Mouse (Mus musculus) ES-E14 (cell line): ENCODE measurements at regions not wholly inside any gene's neighbourhood (a gene's known extent, or its start where the extent isn't known, plus 50 kb on each side); places are given as distances from the start of the nearest gene placed in this dataset.

Experiments used
- DNase-seq: peaks from one replicate; pipeline ENCODE4 v3.0.0-alpha.2; 2013; ENCODE audit warnings: low read depth, low spot score
- H3K27ac ChIP-seq: 2 replicates; pipeline ENCODE4 v1.5.1; 2012; ENCODE audit warnings: low read depth, mild to moderate bottlenecking, low read length, moderate library complexity, mixed read lengths; ENCODE audit not compliant: poor library complexity, insufficient read depth, severe bottlenecking
- H3K36me3 ChIP-seq: 2 replicates; pipeline ENCODE4 v1.6.1; 2012; ENCODE audit warnings: mild to moderate bottlenecking, low read length, moderate library complexity, mixed read lengths; ENCODE audit not compliant: control insufficient read depth, poor library complexity, insufficient read depth, severe bottlenecking
- H3K4me1 ChIP-seq, 2 experiments: fragments of 150-350 bp in 1 of 2; sonication (generic) in 1 of 2; 2 replicates each; pipeline ENCODE4 v1.6.1; 2012; ENCODE audit warnings: low read length in 2 of 2, mild to moderate bottlenecking in 1 of 2, mixed read lengths in 1 of 2; ENCODE audit not compliant: control insufficient read depth in 2 of 2, insufficient read depth in 2 of 2, poor library complexity in 1 of 2
- H3K4me3 ChIP-seq, 2 experiments: fragments of 150-350 bp in 1 of 2; sonication (generic) in 1 of 2; 2 replicates each; pipeline ENCODE4 v1.5.1; 2012; ENCODE audit warnings: low read length in 2 of 2, low read depth in 1 of 2, mild to moderate bottlenecking in 1 of 2, mixed read lengths in 1 of 2; ENCODE audit not compliant: insufficient read depth in 1 of 2, poor library complexity in 1 of 2, severe bottlenecking in 1 of 2
- H3K9ac ChIP-seq: 2 replicates; pipeline ENCODE4 v1.6.1; 2012; ENCODE audit warnings: low read depth, mild to moderate bottlenecking, low read length, mixed read lengths; ENCODE audit not compliant: poor library complexity, insufficient read depth, severe bottlenecking
- H3K9me3 ChIP-seq: fragments of 150-350 bp; sonication (generic); 2 replicates; pipeline ENCODE4 v1.6.1; 2012; ENCODE audit warnings: low read depth, mild to moderate bottlenecking, low read length; ENCODE audit not compliant: control insufficient read depth, insufficient read depth
- CHD2 ChIP-seq: IDR thresholded peaks from 2 replicates; pipeline ENCODE4 v1.6.1; 2014; ENCODE audit warnings: mild to moderate bottlenecking, low read depth, low read length, inconsistent platforms
- HCFC1 ChIP-seq: IDR thresholded peaks from 2 replicates; pipeline ENCODE4 v1.6.1; 2012; ENCODE audit warnings: low read length, inconsistent platforms, borderline replicate concordance; ENCODE audit not compliant: insufficient read depth
- MAFK ChIP-seq: IDR thresholded peaks from 2 replicates; pipeline ENCODE4 v1.6.1; 2014; ENCODE audit warnings: mild to moderate bottlenecking, low read depth, low read length, inconsistent platforms; ENCODE audit not compliant: insufficient read depth
- ZC3H11A ChIP-seq: IDR thresholded peaks from 2 replicates; pipeline ENCODE4 v1.6.1; 2012; ENCODE audit warnings: low read depth, mild to moderate bottlenecking, inconsistent platforms, low read length, borderline replicate concordance
- ZNF384 ChIP-seq: IDR thresholded peaks from 2 replicates; pipeline ENCODE4 v1.6.1; 2012; ENCODE audit warnings: low read depth, low read length, inconsistent platforms
- in situ Hi-C, 2 experiments: fragments of 600-800 bp; cut with MboI; formaldehyde crosslinking; loops; one replicate each; pipeline ENCODE4 v1.15.1; 2025; ENCODE audit warnings: low sequenced_read_pairs in 2 of 2, inconsistent platforms in 1 of 2; ENCODE audit not compliant: unreplicated experiment in 2 of 2

DNA sequence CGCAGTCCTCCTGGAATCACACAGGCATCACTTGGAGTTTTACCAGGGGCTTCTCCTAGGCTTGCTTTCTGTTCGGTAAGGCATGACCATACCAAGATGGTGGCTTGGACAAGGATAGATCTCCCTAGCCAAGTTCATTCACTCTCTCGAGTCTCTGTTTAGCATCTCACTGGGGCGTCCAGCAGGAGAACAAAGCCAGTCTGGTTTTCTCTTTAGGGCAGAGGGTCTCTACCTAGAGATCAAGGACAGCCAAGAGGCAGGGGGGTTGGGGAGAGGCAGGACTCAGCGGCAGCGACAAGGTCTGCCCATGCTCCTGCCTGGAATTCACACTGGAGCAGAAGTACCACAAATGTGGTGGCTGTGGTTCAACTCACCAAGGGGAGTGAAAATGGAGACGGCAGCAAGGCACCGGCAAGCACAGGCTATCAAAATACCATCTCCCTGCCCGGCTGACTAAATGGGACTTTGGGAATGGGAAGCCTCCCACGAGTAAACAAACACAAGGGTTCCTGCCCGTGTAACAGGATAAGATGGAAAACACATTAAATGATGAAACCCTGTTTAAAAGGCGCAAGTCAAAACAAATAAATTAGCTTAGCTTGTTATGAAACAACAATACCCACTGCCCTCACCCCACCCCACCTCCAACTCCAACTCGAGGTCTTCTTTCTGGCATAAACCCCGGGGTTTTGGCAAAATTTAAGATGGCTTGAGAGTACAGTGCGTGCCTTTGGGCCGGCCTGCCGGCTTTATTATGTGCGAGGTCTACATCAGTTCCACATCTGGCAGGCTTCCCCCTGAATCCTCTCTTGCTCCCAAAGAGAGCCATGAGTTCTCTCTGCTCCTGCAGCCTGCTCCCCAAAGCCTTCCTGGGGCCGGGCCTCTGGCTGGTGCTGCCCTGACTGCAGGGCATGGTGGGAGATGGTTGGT is 258.1 kb upstream of the Dio3 start:
- in situ Hi-C loops: no loop called here
- Histone ChIP-seq H3K27ac (no peak overlapping the region), H3K4me3 (no peak overlapping the region), H3K36me3 (no peaks in the 10 kb centered on the region), H3K9ac (no peak overlapping the region), H3K9me3 (no peaks in the 10 kb centered on the region), H3K4me1 (peaks cover 1 to 3% of the 10 kb centered on the region in 2 experiments; a peak in 2 of 4 replicates)
- no peak for TF ChIP-seq ZNF384
- TF ChIP-seq HCFC1: no peak
- no peak for TF ChIP-seq CHD2
- TF ChIP-seq ZC3H11A: no peak
- no peak for TF ChIP-seq MAFK
- DNase-seq: no peak

GRCm38 (mm10) chr12:110021690-110022089 is 257.2 kb upstream of the Dio3 start:
- Histone ChIP-seq H3K4me3 (no peak overlapping the region), H3K4me1 (peaks cover 1 to 3% of the 10 kb centered on the region in 2 experiments; a peak in 2 of 4 replicates), H3K36me3 (no peaks in the 10 kb centered on the region), H3K27ac (no peak overlapping the region), H3K9ac (no peak overlapping the region), H3K9me3 (no peaks in the 10 kb centered on the region)
- in situ Hi-C loops: no loop called here
- DNase-seq: no peak
- TF ChIP-seq MAFK: no peak
- no peak for TF ChIP-seq HCFC1
- TF ChIP-seq ZC3H11A: no peak
- no peak for TF ChIP-seq ZNF384
- TF ChIP-seq CHD2: no peak

DNA sequence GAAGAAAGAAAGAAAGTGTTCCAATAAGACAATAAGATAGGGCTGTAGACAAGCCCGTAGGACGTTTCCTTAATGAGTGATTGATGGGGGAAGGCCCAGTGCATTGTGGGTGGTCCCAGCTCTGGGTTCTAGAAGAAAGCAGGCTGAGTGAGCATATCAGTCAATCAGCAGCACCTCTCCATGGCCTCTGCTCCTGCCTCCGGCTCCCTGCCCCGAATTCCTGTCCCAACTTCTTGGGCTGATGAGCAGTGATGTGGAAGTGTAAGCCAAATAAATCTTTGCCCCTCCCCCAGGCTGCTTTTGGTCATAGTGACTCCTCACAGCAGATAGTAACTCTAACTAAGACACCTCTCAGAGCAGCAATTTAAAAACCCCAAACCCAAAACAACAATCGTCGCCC is 256.2 kb upstream of the Dio3 start:
- no peak for DNase-seq
- no peaks in the 10 kb centered on the region for H3K9me3 ChIP-seq
- no peaks in the 10 kb centered on the region for H3K36me3 ChIP-seq
- no peak overlapping the region for H3K4me3 ChIP-seq
- no peak overlapping the region for H3K9ac ChIP-seq
- no peak overlapping the region for H3K27ac ChIP-seq
- no peak for TF ChIP-seq ZC3H11A
- in situ Hi-C loops: no loop called here
- H3K4me1 ChIP-seq: peaks cover 1 to 3% of the 10 kb centered on the region in 2 experiments; a peak in 2 of 4 replicates

- H3K9ac ChIP-seq: no peak overlapping the region
- no peaks in the 10 kb centered on the region for H3K36me3 ChIP-seq
- peaks cover 1 to 3% of the 10 kb centered on the region in 2 experiments; a peak in 2 of 4 replicates for H3K4me1 ChIP-seq
- H3K27ac ChIP-seq: no peak overlapping the region; the same call in 1 of the 2 replicates
- no peaks in the 10 kb centered on the region for H3K9me3 ChIP-seq
- no peak overlapping the region for H3K4me3 ChIP-seq
- DNase-seq: no peak
- TF ChIP-seq ZNF384 (no peak), ZC3H11A (no peak), MAFK (no peak)
- in situ Hi-C loops: no loop called here
Measured at GRCm38 (mm10) chr12:110023192-110024101, 255.4 kb upstream of the Dio3 start.
